Mouse (Mus musculus): Measurements from ENCODE around the gene 1520401A03Rik. TPM values are rescaled to one million over a fixed set of nuclear protein-coding genes. Genes with fewer than 3 reads are reported as not detected.

1520401A03Rik gene
- total and polyA plus RNA-seq, 2 experiments from 2014 or later = not detected

DNA sequence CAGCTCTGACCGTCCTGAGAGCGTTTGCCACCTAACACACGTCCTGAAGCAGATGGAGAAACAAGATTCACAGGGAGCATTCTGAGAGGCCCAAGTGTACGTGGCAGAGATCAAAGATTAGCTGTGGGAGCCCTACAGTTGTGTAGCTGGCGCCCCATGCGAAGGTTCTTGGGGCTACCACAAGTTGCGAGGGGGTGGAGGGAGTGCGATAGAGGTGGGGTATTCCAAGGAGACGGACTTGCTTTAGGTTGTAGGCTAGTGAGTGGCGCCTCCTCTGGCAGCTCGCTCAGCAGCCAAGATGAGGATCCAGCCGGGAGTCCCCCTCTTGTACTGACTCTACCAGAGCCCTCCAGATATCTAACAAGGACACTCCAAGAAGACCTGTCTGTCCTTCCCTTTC lies 23.7 kb upstream of the 1520401A03Rik start:
- H3K36me3 ChIP-seq (ENCODE audit: insufficient read depth, low read length) = peaks cover 6% of the 10 kb centered on the region; the same call in 1 of the 2 replicates
- 0 out of 2 replicates have a peak overlapping the region, but pooled peaks have one; percentile 52 for H3K9ac ChIP-seq (replicated peaks; ENCODE audit: low read length, poor library complexity, severe bottlenecking)
- peak overlapping the region; percentile 79 for H3K4me2 ChIP-seq (ENCODE audit: low read depth, low read length, poor library complexity, severe bottlenecking)
- no peak for ATAC-seq (ENCODE audit: low FRiP score)
- no peaks in the 10 kb centered on the region for H3K9me3 ChIP-seq (ENCODE audit: low read length)
- peak; percentile 52 for TF ChIP-seq CTCF (IDR thresholded peaks at IDR 0.05)
- peak overlapping the region; percentile 45 for H3K4me3 ChIP-seq (ENCODE audit: low read depth, low read length)
- no peak for DNase-seq (ENCODE audit: low spot score)
- no peak overlapping the region for H3K27ac ChIP-seq (ENCODE audit: low read depth, low read length)
- H3K27me3 ChIP-seq (ENCODE audit: insufficient read depth, low read length) = peaks cover 42% of the 10 kb centered on the region
- WGBS = 5% methylated on average over 12 of the region's 12 CpGs
- H3K4me1 ChIP-seq (ENCODE audit: insufficient read depth, low read length) = peaks cover 5% of the 10 kb centered on the region

DNA sequence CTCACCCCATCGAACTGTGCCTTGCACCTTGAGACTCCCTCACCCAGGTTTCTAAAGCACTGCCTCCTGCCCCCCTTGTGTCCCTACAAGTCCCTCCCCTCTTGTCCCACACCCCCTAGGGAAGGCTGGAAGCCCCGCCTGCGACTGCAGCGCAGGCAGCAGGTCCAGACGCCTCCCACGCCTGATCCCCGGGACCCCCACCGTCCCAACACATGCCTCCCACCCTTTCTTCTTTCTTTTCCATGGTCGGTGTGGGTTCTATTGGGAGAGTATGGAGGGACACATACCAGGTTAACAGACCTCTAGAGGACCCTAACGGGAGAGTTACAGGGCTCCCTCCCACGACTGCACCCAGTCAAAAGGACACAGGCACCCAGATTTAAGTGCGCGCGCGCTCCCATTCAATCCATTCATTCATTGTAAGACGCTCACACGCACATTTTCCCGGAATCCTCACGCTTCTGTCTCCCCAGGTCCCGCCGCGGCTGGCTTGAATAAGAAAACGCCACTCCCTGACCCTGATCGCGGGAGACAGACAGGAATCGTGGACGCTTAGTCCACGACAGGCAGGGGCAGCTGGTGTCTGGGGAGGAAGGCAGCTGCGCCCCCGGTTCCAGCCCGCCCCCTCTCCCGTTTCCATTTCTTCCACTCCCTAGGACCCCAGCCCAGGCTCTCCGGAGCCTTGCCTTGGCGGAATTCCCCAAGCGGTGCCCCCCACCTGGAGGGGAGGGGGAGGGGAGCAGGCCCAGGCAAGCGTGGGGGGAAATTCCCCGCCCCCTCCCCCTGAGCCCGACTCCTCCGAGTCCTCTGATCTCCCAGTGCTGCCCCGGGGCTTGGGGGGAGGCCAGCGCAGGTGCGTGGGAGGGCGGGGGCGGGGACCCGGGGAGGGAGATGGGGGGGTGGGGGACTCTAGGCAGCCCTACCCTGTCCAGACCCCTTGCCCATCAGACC lies 23.0 kb upstream of the 1520401A03Rik start, which contains the start of gene Kremen2:
Gene Kremen2, minus strand, starts transcription at position 533 of the 951 bp plus-strand sequence.
- no peak within 1 kb of the TSS for H3K27ac ChIP-seq (ENCODE audit: low read depth, low read length)
- peak within 1 kb of the TSS; percentile 79 for H3K4me2 ChIP-seq (ENCODE audit: low read depth, low read length, poor library complexity, severe bottlenecking)
- H3K9me3 ChIP-seq (ENCODE audit: low read length) = no peaks in the 10 kb centered on the region
- H3K27me3 ChIP-seq (ENCODE audit: insufficient read depth, low read length) = peaks cover 42% of the 10 kb centered on the region
- peak within 1 kb of the TSS; percentile 45 for H3K4me3 ChIP-seq (ENCODE audit: low read depth, low read length)
- peaks cover 5% of the 10 kb centered on the region for H3K4me1 ChIP-seq (ENCODE audit: insufficient read depth, low read length)
- TF ChIP-seq CTCF (IDR thresholded peaks at IDR 0.05) = no peak
- DNase-seq (ENCODE audit: low spot score) (peak; percentile 39), ATAC-seq (ENCODE audit: low FRiP score) (0 out of 2 replicates have a peak, but pooled peaks have one; percentile 12)
- under 1% methylated on average over 36 of the region's 45 CpGs for WGBS
- peak within 1 kb of the TSS; percentile 52 for H3K9ac ChIP-seq (replicated peaks; ENCODE audit: low read length, poor library complexity, severe bottlenecking)
- peaks cover 5% of the 10 kb centered on the region; the same call in 1 of the 2 replicates for H3K36me3 ChIP-seq (ENCODE audit: insufficient read depth, low read length)

DNA sequence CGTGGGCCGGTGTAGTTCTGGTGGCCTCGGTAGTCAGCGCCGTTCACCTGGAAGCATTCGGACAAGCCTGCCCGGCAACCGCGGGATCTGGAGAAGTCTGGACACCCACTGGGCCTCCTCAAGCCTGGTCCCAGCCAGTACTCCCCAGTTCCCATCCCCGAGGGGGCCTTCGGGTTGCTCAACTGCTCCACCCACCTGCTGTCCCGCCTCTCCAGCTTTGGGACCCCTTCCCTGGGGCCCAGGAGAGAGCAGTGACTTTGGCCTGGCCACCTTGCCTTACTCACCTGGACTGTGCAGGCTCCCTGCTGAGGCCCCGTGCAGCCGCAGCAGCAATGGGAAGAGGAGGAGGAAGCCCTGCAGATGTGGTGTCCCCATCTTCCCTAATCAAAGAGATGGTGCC lies 22.1 kb upstream of the 1520401A03Rik start:
- Histone ChIP-seq H3K4me3 (ENCODE audit: low read depth, low read length) (peak overlapping the region; percentile 45; the same call in 1 of the 2 replicates), H3K27ac (ENCODE audit: low read depth, low read length) (no peak overlapping the region), H3K9ac (replicated peaks; ENCODE audit: low read length, poor library complexity, severe bottlenecking) (no peak overlapping the region), H3K9me3 (ENCODE audit: low read length) (no peaks in the 10 kb centered on the region), H3K4me1 (ENCODE audit: insufficient read depth, low read length) (peaks cover 5% of the 10 kb centered on the region), H3K36me3 (ENCODE audit: insufficient read depth, low read length) (no peaks in the 10 kb centered on the region), H3K27me3 (ENCODE audit: insufficient read depth, low read length) (peaks cover 42% of the 10 kb centered on the region), H3K4me2 (ENCODE audit: low read depth, low read length, poor library complexity, severe bottlenecking) (peak overlapping the region; percentile 79; the same call in 1 of the 2 replicates)
- WGBS = 5% methylated on average over 14 of the region's 14 CpGs
- DNase-seq (ENCODE audit: low spot score) (no peak), ATAC-seq (ENCODE audit: low FRiP score) (no peak)
- no peak for TF ChIP-seq CTCF (IDR thresholded peaks at IDR 0.05)

DNA sequence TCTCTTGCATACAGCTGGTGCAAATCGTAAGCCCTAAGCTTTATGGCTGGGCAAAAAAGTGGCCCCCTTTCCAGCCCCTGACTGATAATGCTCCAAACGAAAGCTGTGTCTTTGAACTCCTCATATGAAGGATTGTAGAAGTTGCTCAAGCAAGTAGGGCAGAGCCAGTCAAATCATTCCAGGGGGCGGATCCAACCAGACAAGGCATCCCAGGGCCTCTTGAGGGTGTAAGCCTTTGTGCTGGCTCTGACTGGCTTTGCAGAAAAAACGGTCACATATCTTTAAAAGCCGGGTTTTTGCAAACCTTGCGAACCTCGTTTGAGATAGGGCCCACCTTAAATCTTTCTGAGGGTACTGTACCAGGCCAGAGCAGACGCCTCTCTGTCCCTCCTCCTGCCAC lies 21.5 kb upstream of the 1520401A03Rik start:
- DNase-seq (ENCODE audit: low spot score) (no peak), ATAC-seq (ENCODE audit: low FRiP score) (no peak)
- H3K36me3 ChIP-seq (ENCODE audit: insufficient read depth, low read length) = no peaks in the 10 kb centered on the region
- H3K4me3 ChIP-seq (ENCODE audit: low read depth, low read length) = no peak overlapping the region
- no peaks in the 10 kb centered on the region for H3K9me3 ChIP-seq (ENCODE audit: low read length)
- H3K4me2 ChIP-seq (ENCODE audit: low read depth, low read length, poor library complexity, severe bottlenecking) = no peak overlapping the region
- no peak for TF ChIP-seq CTCF (IDR thresholded peaks at IDR 0.05)
- no peak overlapping the region for H3K9ac ChIP-seq (replicated peaks; ENCODE audit: low read length, poor library complexity, severe bottlenecking)
- WGBS = 27% methylated on average over 8 of the region's 8 CpGs
- peaks cover 7% of the 10 kb centered on the region for H3K4me1 ChIP-seq (ENCODE audit: insufficient read depth, low read length)
- peaks cover 42% of the 10 kb centered on the region for H3K27me3 ChIP-seq (ENCODE audit: insufficient read depth, low read length)
- no peak overlapping the region for H3K27ac ChIP-seq (ENCODE audit: low read depth, low read length)

DNA sequence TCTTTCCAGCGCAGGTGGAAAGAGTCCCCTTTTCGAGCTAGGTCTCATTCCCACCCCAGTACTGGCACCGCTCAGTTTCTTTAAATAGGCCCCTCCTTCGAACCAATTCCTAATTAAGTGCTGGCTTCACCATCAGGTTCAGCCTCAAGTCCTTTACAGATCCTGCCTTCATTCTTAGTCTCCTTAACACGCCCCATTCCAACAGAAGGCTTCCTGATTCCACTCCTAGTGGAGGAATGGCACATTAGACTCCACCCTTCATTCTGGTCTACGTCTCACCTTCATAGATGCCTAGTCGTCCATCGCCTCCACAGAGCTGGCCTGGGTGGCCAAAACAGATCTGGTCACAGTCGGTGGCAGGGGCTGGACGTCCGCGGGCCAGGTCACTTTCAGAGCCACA lies 20.4 kb upstream of the 1520401A03Rik start:
- ATAC-seq (ENCODE audit: low FRiP score) = no peak
- H3K4me2 ChIP-seq (ENCODE audit: low read depth, low read length, poor library complexity, severe bottlenecking) = no peak overlapping the region
- H3K4me3 ChIP-seq (ENCODE audit: low read depth, low read length) = peak overlapping the region; percentile 25; the same call in 1 of the 2 replicates
- no peak for DNase-seq (ENCODE audit: low spot score)
- no peaks in the 10 kb centered on the region; the same call in 1 of the 2 replicates for H3K36me3 ChIP-seq (ENCODE audit: insufficient read depth, low read length)
- no peak for TF ChIP-seq CTCF (IDR thresholded peaks at IDR 0.05)
- H3K27ac ChIP-seq (ENCODE audit: low read depth, low read length) = no peak overlapping the region
- H3K9ac ChIP-seq (replicated peaks; ENCODE audit: low read length, poor library complexity, severe bottlenecking) = no peak overlapping the region
- H3K9me3 ChIP-seq (ENCODE audit: low read length) = no peaks in the 10 kb centered on the region
- H3K27me3 ChIP-seq (ENCODE audit: insufficient read depth, low read length) = peaks cover 42% of the 10 kb centered on the region
- WGBS = 67% methylated on average over 12 of the region's 12 CpGs
- peaks cover 10% of the 10 kb centered on the region for H3K4me1 ChIP-seq (ENCODE audit: insufficient read depth, low read length)

All from midbrain, postnatal 0 days (tissue).